Mouse (Mus musculus) heart, adult 8-10 months (tissue): Measurements from ENCODE around the gene Lsm7. TPM values are rescaled to one million over a fixed set of nuclear protein-coding genes. Genes with fewer than 3 reads are reported as not detected.

Source experiments
- DNase-seq: peaks from one replicate; pipeline ENCODE4 v3.0.0; 2022; ENCODE audit warnings: low spot score
- total RNA-seq, 4 experiments: library from RNA; stranded (reverse); gene quantifications; 2 replicates each; pipeline ENCODE4 v1.2.4; 2022

The Lsm7 gene
- total RNA-seq: 10 to 100 TPM; 23.3 to 32.5 (median 25.0) TPM

- peak; percentile 96 for DNase-seq
These were observed at the start of gene Lsm7, which contains the start of gene Sppl2b for GRCm38 (mm10) chr10:80854913-80855748. Gene Lsm7 (minus strand): TSS chr10:80855209. Gene Sppl2b (plus strand): TSS chr10:80855275.

DNA sequence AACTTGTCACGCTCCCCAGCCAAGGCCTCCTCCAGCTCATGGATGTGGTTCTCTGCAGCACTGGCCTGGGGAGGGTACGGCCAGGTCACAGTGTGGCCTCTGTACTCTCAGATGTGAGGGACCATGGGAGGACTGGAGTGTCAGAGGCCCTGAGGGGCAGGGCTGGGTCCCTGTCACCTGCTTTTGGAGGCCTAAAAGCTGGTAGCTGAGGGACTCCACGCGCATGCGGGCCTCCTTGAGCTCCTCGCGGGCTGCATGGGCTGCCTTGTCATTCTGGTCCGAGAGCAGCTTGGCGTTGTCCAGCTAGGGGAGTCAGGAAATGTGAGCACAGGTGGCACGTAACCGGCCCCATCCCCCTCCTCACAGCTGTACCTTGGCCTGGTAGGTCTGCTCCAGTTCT lies 49.7 kb upstream of the Lsm7 start:
- no peak for DNase-seq

- no peak for DNase-seq
These were observed 49.1 kb upstream of the Lsm7 start for GRCm38 (mm10) chr10:80904004-80904693.

- no peak for DNase-seq
These were observed 48.3 kb upstream of the Lsm7 start for GRCm38 (mm10) chr10:80903282-80903681.

DNA sequence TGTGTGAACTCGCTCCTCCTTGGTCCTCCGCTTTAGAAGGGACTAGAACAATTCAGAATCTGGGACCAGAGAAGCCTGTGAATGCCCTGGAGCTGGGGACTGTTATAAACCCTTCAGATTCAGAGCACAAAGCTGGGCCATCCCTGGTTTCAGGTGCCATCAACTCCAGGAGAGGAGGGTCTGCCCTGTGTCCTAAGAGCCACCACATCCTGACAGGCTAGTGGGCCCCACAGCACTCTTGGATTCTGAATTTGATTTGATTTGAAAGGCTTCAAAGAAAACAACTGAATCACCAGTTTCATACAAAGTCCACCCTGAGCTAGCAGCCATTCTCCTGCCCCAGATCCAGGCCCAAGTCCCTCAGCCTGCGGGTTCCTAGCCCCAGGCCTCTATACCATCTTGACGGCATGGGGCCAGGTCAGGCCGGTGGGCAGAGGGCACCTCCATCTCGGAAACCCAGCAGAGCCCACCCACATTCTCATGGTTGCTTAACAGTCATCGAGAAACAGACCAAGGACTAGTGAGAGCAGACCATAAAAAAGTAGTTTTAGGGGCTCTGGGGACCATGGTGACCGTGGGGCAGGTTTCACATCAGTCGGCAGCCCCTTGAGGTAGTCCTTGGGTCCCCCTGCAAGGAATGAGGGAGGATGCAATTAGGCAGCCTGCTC lies 47.4 kb upstream of the Lsm7 start:
- no peak for DNase-seq

DNA sequence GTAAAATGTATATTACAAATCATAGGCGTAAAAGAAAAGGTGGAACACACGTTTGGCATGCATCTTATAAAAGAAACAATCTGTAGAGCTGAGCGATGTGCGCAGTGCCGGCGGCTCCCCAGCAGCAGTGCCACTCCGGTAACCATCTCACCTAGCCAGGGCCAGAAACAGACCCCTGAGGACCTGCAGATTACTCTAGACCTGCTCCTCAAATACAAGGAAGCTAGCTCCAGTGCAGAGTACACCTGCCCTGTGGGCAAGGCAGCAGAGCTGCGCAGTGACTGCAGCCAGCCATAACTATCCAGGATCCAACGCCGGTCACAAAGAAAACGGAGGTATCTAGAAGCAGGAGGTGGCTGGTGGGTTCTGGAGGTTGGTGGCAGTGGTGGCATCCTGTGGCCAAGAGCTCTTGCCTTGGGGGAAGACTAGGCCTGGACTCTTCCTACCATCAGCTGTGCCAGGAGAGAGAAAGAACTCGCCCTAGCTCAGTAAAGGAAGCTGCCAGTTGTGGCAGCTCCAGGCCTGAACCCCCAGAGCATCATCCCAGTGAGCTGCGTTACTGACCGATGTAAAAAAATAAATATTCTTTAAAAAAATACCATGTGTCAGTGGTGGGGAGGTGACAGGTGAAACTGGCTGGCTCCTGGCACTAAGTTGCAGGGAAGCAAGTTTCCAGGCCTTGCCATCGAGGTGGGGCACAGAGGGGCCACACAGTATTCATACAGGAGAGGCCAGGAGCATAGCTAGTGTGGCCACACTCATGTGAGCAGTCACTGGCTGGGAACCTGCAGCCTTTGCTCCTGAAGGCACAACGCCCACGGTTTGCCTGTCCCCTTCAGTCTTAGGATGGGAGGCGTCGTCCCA lies 46.6 kb upstream of the Lsm7 start:
- DNase-seq: no peak

GRCm38 (mm10) chr10:80900318-80901247 lies 45.6 kb upstream of the Lsm7 start, which contains the start of gene Timm13:
Gene Timm13 (minus strand): TSS chr10:80900969.
- DNase-seq: peak; percentile 99

DNA sequence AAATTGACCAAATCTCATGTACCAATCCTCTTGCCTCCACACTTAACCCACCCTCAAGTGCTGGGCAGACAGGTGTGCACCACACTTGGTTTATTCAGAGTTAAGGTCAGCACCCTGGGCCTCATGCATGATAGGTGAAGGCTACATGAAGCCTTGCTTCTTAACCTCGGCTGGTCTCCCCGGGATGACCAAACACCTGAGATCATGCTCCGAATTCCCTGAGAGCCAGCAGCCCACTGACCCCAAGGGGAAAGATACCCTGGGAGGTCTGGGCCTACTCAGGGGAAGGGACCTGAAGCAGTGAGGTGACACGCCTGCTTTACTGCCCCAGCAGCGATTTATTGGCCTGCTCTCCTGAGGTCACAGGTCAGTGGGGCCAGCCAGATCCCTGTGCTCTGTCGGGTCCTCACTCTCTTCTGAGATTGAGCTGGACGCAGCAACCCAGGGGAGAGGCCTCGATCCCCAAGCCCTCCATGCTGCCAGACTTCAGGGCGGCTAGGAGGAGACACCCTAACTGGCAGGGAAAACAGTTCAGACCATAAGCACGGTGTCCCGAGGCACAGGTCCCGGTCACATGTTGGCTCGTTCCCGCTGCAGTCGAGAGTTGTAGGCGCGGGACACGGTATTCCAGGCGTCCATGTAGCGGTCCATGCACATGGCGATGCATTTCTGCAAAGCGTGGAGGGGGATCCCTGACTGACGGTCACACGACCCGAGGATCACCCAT lies 44.7 kb upstream of the Lsm7 start:
- no peak for DNase-seq

GRCm38 (mm10) chr10:80899074-80899473 lies 44.1 kb upstream of the Lsm7 start:
- DNase-seq: no peak

DNA sequence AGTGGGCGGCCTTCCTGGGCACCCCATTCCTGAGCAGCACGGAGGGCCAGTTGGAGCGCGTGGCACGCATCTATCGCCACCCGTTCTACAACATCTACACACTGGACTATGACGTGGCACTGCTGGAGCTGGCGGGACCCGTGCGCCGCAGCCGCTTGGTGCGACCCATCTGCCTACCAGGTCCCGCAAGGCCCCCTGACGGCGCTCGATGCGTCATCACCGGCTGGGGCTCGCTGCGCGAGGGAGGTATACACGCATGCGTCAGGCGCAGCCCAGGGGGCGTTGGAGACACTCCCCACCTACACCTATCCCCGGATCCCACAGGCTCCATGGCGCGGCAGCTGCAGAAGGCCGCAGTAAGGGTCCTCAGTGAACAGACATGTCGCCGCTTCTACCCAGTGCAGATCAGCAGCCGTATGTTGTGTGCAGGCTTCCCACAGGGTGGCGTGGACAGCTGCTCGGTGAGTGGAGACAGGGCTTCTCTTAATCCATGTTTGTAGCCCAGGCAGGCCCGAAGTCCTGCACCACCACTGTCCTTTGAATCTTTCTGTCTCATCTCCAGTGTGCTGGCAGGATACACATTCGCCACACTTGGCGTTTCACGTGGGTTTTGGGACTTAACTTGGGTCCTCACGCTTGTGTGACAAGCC lies 43.0 kb upstream of the Lsm7 start:
- DNase-seq: no peak

DNA sequence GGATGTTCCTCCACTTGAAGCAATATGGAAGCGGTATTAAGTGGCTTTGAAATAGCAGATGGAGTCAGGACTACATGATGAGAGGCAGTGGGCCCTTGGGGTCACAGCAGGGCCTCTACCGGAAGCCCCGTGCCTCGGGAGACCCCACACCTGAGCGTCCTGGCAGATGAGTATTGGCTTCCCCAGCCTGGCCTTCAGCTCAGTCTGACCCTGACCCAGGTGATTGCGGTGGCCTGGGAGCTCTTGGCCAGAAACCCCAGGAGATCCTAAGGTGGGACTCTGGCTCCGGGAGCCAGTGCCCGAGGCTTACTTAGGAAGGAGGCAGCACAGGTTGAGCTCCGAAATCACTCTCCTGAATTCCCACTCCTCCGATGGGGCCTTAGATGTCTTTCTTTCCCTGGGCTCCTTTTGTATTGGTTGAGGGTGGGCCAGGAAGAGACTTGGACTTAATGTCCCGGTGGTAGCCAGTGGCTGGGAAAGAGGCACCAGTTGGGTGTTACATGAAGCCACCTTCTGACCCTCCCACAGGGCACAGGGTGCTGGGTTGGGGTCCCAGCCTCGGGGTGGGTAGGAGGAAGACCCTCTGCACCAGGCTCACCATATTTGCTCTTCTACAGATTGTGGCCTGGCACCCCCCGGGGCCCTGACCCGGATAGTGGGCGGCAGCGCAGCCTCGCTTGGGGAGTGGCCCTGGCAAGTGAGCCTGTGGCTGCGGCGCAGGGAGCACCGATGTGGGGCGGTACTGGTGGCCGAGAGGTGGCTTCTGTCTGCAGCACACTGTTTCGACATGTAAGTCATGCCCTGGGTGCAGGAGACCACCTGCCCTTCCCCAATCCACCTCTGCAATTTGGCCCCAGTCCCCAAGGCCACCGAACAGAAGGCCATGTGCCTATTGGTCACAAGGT lies 41.8 kb upstream of the Lsm7 start:
- DNase-seq: no peak

DNA sequence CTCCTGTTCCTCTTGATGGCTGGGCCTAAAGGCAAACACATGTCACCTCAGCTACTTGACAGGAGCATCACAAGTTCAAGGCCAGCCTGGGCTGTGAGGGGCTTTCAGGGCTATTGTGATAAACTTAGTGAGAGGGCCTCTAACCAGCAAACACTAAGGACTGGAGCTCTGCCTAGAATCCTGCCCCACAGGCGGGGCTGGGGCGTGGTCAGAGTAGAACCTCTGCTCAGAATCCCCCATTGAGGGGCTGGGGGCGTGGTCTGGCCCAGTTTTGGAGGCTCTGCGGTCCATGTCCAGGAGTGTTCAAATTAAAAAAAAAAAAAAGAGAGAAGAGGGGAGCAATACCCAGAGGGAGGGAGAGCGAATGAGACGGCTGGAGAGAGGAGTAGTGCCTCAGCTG lies 40.7 kb upstream of the Lsm7 start:
- DNase-seq: no peak

DNA sequence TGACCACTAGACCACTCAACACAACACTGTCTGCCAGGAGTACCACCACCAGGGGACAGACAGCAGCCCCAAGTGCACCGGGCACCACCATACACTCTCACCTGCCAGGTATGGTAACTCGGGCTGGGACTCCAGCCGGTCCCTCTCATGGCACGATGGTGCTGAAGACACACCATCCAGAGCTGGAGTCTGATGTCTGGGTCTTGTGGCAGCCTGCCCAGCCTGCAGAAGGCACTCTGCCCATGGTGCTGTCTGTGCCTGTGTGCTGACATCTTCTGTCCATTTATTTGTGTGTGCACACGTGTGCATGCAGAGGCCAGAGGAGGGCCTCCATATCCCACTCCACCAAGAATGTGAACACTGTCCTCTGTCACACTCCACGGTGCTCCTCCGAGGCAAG lies 40.1 kb upstream of the Lsm7 start:
- DNase-seq: no peak

DNA sequence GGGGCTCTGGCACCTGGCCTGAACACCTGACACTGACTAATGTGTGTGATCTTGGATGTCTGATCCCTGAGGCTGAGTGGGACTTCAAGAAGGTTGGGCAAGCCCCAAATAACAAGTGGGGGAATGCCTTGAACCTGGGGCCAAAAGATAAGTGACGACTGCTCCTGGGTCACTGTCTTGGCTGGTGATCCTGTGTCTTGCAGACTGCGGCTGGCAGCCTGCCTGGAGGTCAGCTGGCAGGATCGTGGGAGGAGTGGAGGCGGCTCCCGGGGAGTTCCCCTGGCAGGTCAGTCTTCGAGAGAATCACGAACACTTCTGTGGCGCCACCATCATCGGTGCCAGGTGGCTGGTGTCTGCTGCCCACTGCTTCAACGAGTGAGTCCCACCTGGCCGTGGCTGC lies 32.2 kb upstream of the Lsm7 start:
- DNase-seq: peak; percentile 76

DNA sequence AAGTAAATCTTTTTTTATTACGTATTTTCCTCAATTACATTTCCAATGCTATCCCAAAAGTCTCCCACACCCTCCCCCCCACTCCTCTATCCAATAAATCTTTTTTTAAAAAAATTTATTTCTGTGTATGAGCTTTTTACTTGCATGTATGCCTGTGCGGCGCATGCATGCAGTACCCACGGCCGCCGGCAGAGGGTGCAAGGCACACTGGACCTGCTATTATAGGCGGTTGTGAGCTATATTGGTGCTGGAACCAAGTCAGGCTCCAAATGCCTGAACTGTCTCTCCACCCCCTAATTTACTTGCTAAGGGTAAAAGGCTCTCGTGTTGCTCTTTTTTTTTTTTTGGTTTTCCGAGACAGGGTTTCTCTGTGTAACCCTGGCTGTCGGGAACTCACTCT lies 26.3 kb upstream of the Lsm7 start:
- peak; percentile 65 for DNase-seq

DNA sequence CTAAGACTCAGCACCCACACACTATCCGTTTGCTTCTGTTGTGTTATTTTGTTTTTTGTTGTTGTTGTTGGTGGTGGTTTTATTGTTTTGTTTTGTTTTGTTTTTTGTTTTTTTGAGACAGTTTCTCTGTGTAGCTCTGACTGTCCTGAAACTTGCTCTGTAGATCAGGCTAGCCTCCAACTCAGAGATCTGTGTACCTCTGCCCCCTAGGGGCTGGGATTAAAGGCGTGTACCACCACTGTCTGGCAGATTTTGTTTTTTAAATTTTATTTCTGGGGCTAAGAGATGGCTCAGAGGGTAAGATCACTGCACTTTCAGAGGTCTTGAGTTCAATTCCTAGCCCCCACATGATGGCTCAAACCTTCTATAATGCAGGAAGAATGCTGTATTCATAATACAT lies 25.9 kb upstream of the Lsm7 start:
- DNase-seq: no peak

GRCm38 (mm10) chr10:80880131-80880641 lies 25.2 kb upstream of the Lsm7 start:
- peak; percentile 47 for DNase-seq

GRCm38 (mm10) chr10:80876594-80876993 lies 21.6 kb upstream of the Lsm7 start:
- no peak for DNase-seq
